Mouse (Mus musculus): Measurements from ENCODE around the gene Trappc13.

Trappc13 gene

DNA sequence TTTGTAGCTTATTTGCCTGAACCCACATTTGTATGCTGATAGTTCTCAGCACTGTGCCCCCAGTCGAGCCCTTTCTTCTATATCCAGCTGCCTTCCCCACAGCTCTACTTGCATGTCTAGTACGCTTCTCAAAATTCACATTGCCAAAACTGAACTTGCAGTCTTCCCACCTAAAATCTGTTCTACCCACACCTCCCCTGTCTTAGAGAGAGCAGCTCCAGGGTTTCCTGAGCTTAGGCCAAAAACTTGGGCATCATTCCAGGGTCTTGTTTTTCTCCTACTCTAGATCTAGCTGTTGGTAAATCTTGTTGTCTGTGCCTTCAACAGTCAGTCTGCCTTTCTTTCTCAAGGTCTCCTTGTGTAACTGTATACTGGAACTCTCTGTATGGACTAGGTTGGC is 63.4 kb downstream of the Trappc13 start:
- DNase-seq (ENCODE audit: low read depth, low spot score): no peak

DNA sequence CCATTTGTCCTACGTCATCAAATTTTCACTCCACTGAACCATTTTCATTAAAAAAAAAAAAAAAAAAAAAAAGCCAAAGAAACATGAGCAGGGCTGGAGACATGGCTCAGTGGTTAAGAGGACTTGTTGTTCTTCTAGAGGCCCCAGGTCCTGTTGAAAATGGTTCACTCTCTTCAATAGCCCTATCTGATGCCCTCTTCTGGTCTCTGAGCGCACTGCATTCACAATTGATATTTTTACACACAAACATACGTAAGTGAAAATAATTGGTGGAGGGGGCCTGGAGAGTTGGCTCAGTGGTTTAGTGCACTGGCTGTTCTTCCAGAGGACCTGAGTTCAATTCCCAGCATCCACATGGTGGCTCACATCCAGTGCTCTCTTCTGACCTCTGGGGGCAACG is 64.5 kb downstream of the Trappc13 start:
- DNase-seq (ENCODE audit: low read depth, low spot score): no peak

DNA sequence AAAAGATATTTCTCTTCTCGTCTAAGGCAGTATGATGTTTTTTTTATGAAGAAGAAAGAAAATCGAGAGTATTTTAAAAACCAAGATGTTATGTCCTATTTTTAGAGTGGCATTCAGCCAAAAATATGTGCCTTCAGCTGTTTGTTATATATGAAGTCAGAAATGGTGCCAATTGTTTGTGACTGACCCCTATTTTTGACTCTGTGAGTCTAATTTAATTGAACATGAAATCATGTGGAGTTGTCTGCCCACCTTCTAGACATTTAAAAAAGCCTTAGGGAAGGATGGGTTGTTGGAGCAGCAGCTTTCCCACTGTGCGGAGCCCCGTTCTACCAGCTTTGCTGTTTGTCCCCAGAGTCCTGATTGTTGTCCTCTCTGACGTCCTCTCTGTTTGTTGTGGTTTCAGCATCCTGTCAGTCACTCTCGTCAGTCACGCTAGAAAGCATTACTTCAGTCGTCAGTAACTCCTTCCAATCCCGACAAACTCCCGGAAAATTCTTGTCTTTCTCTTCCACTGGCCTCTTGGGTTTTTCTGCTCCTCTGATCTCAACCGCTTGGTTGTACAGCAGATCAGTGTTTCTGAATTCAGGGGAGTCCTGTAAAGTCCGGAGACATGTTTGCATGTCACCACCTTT is 65.9 kb downstream of the Trappc13 start:
- DNase-seq (ENCODE audit: low read depth, low spot score): no peak

- DNase-seq (ENCODE audit: low read depth, low spot score): no peak
These were observed 67.7 kb downstream of the Trappc13 start for GRCm38 (mm10) chr13:104110526-104110925.

- DNase-seq (ENCODE audit: low read depth, low spot score): peak; percentile 33
These were observed 68.3 kb downstream of the Trappc13 start for GRCm38 (mm10) chr13:104109816-104110521.

GRCm38 (mm10) chr13:104109288-104109815 is 68.9 kb downstream of the Trappc13 start, which contains the start of the genes Nln and Sgtb:
Gene Nln, minus strand, starts transcription at chr13:104109614.
Gene Sgtb, plus strand, starts transcription at chr13:104109741.
- peak; percentile 86 for DNase-seq (ENCODE audit: low read depth, low spot score)

- DNase-seq (ENCODE audit: low read depth, low spot score): peak; percentile 16
These were observed 69.5 kb downstream of the Trappc13 start for GRCm38 (mm10) chr13:104108651-104109287.

GRCm38 (mm10) chr13:104101606-104102235 is 76.5 kb downstream of the Trappc13 start:
- no peak for DNase-seq (ENCODE audit: low read depth, low spot score)

- DNase-seq (ENCODE audit: low read depth, low spot score): no peak
These were observed 77.9 kb downstream of the Trappc13 start for GRCm38 (mm10) chr13:104100416-104100815.

DNA sequence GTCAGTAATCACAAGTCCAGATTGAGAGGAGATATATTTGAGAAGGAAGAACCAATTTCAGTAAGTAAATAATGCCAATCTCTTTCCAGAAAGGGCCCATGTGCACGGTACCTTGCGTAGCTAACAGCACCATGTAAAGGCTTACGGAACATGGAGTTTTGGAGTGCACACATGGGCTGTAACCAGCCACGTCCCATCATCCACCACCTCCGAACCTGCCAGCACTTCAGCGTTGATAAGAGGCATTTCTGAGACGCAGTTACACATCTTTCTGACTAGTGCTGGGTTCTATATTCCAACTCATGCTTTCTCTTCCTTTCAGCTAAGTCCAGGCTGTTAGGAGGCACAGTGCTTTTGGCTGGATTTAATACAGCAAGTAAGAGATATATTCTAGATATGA is 81.1 kb downstream of the Trappc13 start:
- no peak for DNase-seq (ENCODE audit: low read depth, low spot score)

- no peak for DNase-seq (ENCODE audit: low read depth, low spot score)
These were observed 82.3 kb downstream of the Trappc13 start for GRCm38 (mm10) chr13:104095955-104096354.

DNA sequence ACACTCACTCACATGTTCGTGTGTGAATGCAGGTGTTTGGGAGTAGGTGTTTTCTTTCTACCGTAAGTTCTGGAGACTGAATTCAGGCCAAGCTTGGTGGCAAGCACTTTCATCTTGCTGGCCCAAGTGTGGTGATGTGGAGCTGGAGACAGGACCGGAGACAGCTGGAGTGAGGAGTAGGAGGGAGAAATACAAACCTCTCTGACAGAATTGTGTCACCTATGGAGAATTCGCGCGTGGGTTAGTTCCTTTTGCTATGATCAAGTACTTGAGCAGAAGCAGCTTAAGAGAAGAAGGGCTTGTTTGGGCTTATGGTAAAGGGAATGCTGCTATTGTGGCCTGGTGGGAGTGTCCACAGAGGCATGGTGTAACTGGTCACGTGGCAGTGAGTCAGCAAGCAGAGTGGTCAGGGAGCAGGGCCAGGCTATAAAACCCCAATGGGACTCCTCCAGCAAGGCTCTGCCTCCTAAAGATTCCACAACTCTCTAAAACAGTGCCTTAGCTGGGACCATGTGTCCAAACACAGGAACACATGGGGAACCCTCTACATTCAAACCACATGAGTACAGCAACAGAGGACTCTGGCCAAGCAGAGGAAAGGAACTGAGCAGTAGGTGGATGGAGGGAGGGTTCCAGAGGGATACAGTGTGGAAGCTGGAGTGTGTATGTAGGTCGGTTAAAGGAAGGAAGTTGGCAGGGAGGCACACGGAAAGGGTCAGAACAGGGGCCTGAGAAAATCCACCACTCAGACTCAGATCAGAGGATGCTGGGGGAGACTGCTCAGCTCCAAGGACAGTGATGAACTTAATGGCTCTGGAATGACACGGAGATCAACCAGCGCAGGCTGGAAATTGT is 83.5 kb downstream of the Trappc13 start:
- DNase-seq (ENCODE audit: low read depth, low spot score): no peak

Measured in forelimb bud, embryonic 11.5 days (tissue).